Mouse (Mus musculus): ENCODE data around the gene Mapk13. TPM values are rescaled to one million over a fixed set of nuclear protein-coding genes. Genes with fewer than 3 reads are reported as not detected.
"Not testable (repeated sequence)": the region's sequence is repeated elsewhere in the genome, so short reads cannot be mapped to it uniquely, and the experiment has no call there.

Mapk13 gene
- 1 to 10 TPM in 1 of 2 experiments, under 1 TPM in 1; 0.45 to 1.1 TPM for total RNA-seq (2021)

DNA sequence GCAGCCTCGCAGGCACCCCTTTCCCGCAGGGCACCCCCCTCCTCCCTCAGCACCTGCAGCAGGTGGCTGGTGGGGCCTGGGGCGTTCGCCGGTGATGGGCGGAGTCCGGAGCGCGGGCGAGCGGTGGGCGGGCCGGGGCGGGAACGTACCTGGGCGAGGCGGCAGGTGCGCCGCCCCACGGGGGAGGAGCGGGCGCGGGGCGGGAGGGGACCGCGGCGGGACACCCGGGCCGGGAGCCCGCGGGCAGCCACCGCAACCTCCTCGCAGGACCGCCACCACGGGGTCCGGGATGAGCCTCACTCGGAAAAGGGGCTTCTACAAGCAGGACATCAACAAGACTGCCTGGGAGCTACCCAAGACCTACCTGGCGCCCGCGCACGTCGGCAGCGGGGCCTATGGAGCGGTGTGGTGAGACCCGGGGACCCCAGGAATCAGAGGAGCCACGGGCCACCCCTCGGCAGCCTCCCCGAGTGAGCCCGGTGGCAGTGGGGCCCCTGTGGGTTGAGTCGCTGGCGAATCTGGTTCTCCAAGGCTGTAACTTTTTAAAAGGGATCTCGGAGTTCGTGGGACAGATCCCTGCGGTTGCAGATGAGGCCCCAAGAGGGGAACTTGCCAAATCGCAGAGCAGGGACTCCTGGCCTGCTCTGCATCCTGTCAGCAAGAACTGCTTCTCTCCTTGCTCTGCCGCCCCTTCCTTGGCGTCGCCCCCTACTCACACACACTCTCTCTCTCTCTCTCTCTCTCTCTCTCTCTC, at the start of gene Mapk13:
Mapk13 (plus strand) TSS at position 177 of the 754 bp plus-strand sequence.
- peak in 1 of 2 experiments; percentile 32 for DNase-seq
- intact Hi-C loops (cut with DNase I) = no loop called here

DNA sequence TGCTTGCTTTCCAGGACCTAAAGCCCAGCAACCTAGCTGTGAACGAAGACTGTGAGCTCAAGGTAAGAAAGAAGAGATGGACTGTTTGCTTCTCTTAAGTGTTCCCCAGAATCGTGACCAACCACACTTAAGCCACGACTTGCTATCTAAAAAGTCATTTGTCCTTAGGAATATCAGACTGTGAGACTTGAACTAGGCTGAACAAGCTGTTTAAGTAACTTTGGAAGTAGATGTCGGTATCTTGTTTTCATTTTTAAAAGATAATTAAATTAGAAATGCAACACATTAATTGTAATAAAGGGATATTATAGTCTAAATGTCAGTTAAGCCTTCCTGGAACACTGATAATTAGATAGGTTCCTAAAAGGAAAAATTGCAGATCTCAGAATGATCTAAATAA, 43.3 kb upstream of the Mapk13 start, which contains the start of gene AC170998.1:
AC170998.1 (plus strand) TSS at position 301 of the 400 bp plus-strand sequence.
- intact Hi-C loops (cut with DNase I) = no loop called here
- no peak for DNase-seq

DNA sequence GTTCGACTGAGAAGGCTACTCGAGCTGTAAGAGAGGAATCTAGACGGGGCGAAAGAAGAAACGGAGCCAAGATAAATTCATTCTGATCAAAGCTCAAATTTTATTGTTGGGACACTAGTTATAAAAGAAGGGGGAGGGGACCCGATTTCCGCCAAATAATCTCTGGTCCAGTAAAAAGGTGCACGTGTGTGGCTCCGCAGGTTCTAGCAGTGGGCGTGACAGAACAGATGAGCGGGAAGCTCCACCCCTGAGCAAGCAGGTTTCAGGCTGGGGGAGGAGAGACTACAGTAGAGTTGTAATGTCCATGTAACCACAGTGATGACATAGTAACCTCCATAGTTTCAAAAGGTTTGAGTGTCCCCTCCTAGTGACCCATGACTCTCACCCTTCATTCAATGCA, 41.6 kb upstream of the Mapk13 start:
- intact Hi-C loops (cut with DNase I); DNase-seq: not testable (repeated sequence)

DNA sequence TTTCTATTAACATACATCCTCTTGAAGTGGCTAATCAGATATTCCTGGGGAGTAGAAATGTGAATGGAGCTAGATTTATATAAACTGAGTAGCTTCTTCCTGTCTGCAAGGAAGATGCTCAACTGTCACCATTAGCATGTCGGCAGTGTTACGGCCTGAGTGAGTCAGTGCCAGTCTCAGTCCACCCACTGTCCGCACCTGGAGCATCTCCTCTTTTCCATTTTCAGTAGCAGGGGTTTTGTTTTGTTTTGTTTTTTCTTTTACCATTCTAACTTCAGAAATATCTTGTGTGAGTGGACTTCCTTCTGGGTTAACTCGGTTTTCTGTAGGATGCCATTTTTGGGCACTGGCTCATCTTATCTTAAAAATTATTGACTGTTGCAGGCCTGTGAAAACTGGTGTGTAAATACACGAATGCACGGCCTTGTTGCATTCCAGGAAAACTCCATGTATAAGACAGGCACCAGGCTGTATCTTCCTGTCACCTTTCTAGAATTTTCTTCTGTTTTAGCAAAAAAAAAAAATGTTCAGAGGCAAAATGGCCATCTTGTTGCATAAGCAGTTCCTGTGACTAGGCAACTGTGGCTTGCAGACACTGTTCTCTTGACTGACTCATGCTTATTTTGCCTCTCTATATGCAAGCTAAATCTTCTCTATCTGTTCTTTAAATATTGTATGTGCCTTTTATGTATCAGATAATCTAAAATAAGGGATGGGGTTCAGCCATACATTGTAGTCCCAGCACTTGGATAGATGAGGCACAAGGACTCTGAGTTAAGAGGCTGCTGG, 33.6 kb upstream of the Mapk13 start:
- DNase-seq = no peak
- intact Hi-C loops (cut with DNase I) = no loop called here

DNA sequence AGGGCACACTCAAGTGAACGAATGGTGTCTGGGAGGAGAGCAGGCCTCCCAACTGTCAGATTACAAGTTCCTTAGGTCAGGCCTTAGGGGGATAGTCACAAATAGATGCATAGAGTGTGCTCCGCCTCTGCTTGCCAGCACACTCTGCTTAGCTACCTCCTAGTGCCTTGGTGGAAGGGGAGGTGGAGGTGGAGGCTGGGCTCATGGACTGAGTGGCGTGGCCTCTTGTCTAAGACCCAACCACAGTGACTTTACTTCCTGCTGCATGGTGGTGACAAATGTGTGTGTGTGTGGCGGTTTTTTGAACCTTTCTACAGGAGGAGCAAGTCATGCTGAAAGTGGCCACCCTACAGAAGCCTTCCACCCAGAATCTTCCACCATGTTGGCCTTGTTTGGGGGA, 32.6 kb upstream of the Mapk13 start:
- intact Hi-C loops (cut with DNase I) = no loop called here

DNA sequence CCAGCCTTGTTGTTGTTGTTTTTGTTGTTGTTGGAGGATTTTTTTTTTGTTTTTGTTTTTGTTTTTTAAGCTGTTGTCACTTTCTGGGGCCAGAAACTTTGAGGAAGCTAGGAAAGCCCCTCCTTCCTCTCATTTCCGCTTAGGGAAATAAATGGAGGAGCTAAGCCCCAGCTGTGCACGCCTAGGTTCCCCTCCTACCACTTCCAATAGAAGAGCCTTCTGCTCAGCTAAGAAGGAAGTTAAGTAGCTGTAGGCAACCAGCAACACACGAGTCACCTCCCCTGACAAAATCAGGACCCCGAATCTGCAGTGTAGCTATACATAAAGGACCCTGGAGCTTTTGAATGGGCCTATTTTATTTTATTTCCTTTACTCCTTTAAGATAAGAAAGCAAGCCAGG, 31.1 kb upstream of the Mapk13 start:
- DNase-seq = no peak
- intact Hi-C loops (cut with DNase I) = no loop called here

More for the DNA sequence above, 32.6 kb upstream of the Mapk13 start:
- no peak for DNase-seq

DNA sequence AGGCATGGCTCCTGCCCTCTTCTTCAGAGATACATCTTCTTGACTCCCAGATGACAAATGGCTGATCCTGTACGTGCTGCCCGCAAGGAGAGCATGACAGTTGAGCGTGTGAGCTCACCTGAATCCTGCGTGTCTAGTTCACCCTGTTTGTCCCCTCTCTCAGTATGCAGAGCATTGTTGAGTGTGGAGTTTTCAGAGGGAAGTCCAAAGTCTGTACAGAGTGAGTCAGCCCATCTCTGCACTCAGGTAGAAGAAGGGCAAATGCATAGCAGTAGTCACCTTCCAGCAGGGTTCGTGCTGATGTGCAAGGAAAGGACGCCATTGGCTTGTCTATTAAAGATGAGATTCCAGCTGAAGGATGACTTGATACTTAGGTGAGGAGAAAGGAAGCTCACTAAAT, 29.9 kb upstream of the Mapk13 start:
- intact Hi-C loops (cut with DNase I) = no loop called here
- DNase-seq = no peak

DNA sequence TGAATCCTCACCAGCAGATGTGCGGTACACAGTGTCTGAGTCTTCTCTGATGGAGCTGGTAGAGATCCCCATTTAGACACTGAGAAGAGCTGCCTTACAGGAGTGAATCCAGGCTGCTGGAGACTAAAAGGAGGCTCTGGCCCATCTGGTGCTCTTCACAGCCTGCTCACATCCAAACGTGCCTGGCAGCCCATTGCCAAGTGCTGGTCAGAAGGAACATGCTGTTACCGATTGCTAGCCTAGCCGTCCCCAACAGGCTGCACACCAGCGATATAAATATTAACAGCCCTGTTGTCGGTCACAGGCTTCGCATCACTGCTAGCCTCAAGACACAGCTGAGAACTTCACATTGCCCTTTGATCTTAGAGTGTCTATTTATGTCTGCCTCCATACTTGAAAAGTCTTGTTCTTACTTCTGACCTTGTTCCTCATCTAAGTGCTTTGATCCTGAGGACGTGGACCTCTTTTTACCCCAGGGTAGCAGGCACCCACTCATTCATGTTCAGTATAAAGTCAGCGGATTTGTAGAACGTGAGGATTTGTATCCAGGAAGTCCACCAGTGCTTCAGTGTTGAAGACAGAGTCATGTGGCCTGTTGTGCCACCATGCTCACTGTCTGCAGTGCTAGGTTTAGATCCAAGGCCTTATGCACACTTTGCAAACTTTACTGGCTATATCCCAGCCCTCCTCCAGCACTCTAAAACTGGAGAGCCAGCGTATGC, 25.8 kb upstream of the Mapk13 start:
- DNase-seq = no peak
- intact Hi-C loops (cut with DNase I) = loop anchor here (5.0 kb wide), 1 partner anchor 51 kb away; the partner anchor contains the start of genes Mapk14 and Slc26a8

DNA sequence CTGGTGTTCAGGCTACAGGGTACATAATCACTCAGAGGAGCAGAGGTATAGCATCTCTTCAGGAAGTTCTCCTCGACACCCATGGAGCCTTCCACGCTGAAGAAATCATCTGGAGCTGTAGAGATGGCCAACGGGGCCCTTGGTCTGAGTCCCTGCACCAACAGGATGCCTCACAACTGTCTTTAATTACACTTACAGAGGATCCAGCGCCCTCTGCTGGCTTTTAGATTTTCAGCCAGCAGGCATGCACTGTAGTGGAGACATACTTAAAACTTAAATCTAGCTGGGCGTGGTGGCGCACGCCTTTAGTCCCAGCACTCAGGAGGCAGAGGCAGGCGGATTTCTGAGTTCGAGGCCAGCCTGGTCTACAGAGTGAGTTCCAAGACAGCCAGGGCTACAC, 25.2 kb upstream of the Mapk13 start:
- intact Hi-C loops (cut with DNase I) = loop anchor here (5.0 kb wide), 1 partner anchor 52 kb away; the partner anchor contains the start of genes Mapk14 and Slc26a8
- DNase-seq = no peak

DNA sequence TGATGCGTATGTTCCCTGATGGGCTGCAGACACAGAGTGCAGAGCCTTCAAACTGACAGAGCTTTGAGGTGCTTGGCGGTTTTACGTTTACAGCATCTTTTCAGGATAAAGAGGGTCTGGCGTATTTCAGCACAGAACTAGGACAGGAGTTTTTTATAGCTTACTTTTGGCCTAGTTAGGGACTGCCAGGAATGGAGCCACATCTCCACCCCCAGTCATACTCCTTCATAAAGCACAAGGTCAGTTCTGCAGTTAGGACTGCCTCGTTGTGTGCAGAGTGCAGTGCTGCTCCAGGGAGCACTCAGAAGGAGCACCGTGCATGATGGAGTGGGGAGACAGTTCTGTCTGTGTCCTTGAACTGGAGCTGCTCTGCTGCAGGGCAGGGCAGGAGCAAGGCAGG, 23.3 kb upstream of the Mapk13 start:
- intact Hi-C loops (cut with DNase I) = no loop called here
- no peak for DNase-seq

DNA sequence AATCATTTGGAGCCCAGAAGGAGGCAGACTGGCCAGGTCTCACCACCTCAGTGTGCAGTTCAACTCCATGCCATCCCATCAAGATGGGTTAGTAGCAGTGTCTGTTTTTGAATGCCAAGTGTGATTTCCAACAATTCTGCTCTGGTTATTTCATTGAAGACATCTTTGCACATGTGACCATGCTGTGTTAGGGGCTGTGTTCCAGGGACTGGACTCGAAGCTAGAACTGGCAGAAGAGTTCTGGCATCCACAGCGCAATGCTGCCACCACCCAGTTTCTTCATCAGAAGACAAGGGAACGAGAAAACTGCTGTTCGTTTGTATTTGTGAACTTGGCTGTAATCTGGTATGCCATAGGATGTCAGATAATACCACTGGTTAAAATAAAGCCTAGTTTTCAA, 21.1 kb upstream of the Mapk13 start:
- DNase-seq = no peak
- intact Hi-C loops (cut with DNase I) = no loop called here

DNA sequence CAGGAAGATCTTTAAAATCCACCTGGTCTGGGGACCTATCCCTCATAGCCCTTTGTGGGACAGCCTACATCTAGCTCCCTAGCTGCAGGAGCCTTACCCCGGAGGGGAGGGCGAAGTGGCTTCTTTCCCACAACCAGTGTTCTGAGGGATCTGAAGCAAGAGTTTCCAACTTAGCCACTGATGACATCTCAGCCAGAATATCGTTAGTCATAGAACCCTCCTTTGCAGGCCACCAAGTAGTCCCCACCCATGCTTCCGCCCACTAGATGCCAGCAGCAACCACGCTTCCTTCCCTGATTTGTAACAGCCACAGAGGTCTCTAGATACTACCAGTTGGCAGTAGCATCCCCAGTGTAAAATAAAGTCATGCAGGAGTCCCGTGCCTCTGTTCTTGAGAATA, 18.5 kb upstream of the Mapk13 start:
- intact Hi-C loops (cut with DNase I) = no loop called here
- DNase-seq = peak in 1 of 2 experiments; percentile 44

DNA sequence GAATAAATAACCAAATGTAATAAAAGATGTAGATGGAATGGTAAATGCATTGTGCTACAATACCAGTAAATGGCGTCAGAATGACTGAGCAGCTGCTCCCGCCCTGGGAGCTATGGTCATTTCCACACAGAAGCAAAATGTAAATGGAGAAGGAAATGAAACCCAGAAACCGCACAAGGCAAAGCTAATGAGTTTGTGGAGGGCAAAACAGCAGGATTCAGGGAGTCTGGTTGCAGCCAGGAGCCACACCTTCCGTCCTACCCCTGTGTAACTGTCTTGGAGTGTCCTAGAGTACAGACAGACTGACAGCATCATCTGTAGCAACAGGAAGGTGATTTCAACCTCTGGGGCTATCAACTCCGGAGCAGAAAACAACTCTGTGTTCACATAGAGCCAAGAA, 12.7 kb upstream of the Mapk13 start:
- DNase-seq = no peak
- intact Hi-C loops (cut with DNase I) = no loop called here

DNA sequence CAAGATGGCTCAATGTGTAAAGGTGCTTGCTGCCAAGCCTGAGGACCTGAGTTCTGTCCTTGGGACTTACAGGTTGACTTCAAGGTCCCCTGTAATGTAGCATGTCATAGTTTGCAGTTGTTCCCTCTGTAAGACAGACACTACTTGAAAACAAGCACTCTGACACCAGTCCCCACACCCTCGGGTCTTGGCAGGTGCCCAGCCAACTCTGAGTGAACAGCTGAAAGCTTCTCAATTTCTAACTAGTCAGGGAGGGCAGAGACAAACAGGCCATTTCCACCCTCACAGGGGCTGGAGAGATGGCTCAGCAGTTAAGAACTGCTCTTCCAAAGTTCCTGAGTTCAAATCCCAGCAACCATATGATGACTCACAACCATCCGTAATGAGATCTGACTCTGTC, 11.6 kb upstream of the Mapk13 start:
- DNase-seq = no peak
- intact Hi-C loops (cut with DNase I) = no loop called here

DNA sequence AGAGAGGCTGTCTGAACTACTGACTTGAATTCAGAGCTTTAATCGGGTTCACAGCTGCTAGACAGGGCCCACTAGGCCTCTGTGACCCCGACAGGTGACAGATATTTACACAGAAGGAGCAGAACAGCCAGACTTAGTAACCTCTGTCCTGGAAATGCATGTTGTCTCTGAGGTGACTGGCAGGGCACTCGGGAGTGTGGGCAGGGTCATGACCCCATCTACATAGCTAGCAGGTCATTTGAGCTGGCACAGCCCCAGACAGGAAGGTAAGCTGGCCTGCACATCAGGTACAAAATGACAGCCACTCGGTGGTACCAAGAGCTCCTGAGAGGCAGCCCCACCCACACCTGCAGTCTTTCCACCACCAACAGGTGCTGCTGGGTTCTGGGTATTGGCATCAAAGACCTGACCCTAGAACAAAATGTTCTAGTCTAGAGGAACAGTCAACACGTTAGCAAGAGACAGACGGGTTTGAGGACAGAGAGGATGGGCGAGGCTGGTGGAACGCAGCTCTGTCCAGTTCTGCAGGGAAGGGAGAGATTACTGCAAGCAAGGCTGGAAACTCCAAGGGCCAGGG, 8.3 kb upstream of the Mapk13 start:
- DNase-seq = no peak
- intact Hi-C loops (cut with DNase I) = no loop called here

DNA sequence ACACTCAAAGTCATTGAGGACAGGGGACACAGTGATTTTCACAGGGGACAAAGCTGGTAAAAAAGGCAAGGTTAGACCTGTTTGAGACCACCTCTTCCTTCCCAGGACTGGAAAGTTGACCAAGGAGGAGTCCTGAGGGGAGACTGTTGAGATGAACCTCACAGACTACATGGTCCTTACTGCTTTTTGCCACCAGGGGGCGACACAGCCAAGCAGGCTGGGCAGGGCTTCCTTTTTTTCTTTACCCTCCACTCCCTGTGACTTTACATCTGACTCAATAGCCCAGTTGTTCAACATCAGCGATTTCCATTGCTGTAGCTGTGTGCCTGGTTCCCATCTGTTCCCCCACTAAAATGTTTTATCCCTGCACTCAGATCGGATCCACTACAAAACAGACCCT, 7.2 kb upstream of the Mapk13 start:
- intact Hi-C loops (cut with DNase I) = loop anchor here (1.0 to 2.0 kb wide), 2 partner anchors 39 to 164 kb away; partner anchors contain the start of gene Brpf3
- DNase-seq = peak; percentile 80 to 90

DNA sequence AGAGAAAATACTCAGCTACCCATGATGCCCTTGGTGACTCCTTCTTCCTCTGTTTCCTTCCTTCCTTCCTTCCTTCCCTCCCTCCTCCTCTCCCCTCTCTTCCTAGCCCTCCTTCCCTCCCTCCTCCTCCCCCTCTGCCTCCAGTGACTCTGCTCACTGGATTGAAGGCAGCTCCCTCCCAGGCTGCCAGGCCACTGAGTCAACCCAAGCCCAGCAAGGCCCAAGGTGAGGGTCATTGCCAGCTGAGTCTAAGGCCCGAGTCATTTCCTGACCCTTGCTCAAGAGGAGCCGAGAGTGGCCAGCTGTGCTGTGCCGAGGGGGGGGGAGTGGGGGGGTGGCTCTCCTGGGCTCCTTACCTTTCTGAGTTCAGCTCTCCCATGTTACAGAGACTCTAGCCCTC, 2.9 kb upstream of the Mapk13 start:
- intact Hi-C loops (cut with DNase I) = no loop called here
- no peak for DNase-seq

DNA sequence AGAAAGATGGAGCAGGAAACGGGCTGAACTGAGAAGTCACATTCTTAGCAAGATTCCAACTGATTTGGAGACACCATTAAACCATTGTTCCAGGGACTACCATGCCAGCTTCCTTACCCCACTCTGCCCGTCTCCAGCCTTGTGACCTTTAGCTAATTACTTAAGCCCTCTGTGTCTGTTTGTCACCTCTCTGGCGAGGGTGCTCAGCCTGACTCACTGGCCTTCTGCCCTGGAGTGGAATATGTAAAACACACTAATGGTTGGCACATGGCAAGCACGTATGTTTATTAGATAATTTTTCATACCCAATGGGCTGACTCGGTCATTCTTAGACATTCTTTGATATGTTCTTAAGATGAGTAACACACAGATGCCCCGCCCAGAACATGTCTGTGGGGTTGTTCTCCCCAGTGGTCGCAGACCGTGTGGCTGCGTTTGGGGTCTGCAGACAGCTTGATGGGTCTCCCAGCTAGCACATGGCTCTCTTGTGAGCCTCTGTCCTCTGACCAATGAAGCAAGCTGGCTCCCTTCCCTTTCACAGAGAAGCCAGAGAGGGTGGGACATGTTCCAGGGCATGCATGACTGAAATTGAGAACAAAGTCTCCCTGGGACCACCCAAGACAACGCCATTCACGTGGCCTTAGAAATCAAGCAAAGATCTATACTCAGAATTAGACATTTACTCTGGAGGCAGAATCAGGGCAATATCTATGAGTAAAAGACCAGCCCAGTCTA, 2.1 kb upstream of the Mapk13 start:
- no peak for DNase-seq
- intact Hi-C loops (cut with DNase I) = no loop called here

DNA sequence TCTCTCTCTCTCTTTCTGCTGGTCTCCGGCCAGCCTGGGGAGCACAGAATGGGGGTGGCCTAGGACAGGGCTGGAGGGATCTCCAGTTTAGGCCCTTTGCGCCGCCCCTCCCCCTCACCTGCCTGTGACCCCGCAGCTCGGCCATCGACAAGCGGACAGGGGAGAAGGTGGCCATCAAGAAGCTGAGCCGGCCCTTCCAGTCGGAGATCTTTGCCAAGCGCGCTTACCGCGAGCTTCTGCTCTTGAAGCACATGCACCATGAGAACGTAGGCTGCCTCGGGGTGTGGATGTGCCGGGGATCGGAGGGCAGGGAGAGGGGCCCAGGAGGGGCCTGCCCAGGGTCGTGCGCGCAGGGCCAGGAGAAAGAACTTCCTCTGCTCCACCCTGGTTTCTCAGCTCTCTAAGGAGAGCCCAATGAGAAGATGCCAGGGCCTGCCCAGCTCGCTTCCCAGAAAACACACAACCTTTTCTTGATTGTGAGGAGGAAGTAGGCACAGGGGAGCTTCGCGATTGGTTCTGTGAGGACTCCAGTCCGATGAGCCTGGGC, 851 bp downstream of the Mapk13 start:
- peak in 1 of 2 experiments; percentile 42 for DNase-seq
- intact Hi-C loops (cut with DNase I) = no loop called here

DNA sequence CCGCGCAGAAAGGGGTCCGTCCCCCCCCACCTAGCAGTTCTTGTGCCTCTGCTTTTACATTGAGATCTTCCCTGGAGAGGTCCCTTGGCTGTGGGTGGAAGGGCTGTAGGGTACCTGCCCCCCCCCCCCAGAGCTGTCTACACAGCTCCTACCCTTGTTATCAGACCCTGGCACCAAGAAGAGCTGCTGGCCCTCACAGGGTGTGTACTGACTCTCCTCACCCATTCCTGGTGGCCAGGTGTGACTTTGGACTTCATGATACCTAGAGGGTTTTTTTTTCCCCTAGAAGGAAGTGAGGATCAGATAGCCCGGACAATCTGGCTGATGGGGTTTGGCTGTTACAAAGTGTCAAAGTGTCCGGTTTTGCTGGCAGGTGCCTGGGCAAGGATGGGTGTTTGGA, 2.2 kb downstream of the Mapk13 start:
- intact Hi-C loops (cut with DNase I) = no loop called here
- no peak for DNase-seq
